Mouse (Mus musculus): ENCODE data around the gene Cul4a. TPM values are rescaled to one million over a fixed set of nuclear protein-coding genes. Genes with fewer than 3 reads are reported as not detected.

Gene Cul4a
- total and polyA plus RNA-seq, 3 experiments = 35.0 to 76.0 (median 68.5) TPM

DNA sequence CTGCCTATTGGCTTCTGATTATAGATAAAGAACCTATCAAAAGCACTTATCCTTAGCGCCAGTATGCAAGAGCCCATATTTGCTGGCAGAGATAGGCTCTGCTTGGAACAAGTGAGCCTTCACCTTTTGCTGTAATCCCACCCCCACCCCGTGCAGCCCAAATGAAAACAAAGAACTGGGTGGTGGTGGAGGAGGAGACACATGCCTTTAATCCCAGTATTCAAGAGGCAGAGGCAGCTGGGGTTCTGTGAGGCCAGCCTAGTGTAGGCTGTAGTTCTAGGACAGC lies 76.2 kb downstream of the Cul4a start:
- H3K4me3 ChIP-seq = no peak overlapping the region
- H3K36me3 ChIP-seq (ENCODE audit: control insufficient read depth, insufficient read depth, low read length) = no peaks in the 10 kb centered on the region
- intact Hi-C loops (cut with DNase I) = no loop called here
- H3K79me2 ChIP-seq (replicated peaks; ENCODE audit: control insufficient read depth, insufficient read depth, low read length) = no peaks in the 10 kb centered on the region
- 38% methylated on average over 2 of the region's 2 CpGs for WGBS
- H3K27ac ChIP-seq = no peak overlapping the region; the same call in 1 of the 2 replicates
- no peaks in the 10 kb centered on the region; the same call in 1 of the 2 replicates for H3K4me1 ChIP-seq (ENCODE audit: control insufficient read depth, insufficient read depth, low read length)
- no peaks in the 10 kb centered on the region for H3K27me3 ChIP-seq (ENCODE audit: control insufficient read depth, insufficient read depth, low read length)
- DNase-seq = no peak
- TF ChIP-seq EP300 (IDR thresholded peaks at IDR 0.05; ENCODE audit: insufficient read depth, low read depth, low read length) = no peak
- TF ChIP-seq CTCF (IDR thresholded peaks at IDR 0.05) = no peak
- no peak for TF ChIP-seq POLR2A (IDR thresholded peaks at IDR 0.05; ENCODE audit: insufficient read depth, low read depth, low read length)
- no peak overlapping the region for H3K9ac ChIP-seq (ENCODE audit: low read depth, low read length)

DNA sequence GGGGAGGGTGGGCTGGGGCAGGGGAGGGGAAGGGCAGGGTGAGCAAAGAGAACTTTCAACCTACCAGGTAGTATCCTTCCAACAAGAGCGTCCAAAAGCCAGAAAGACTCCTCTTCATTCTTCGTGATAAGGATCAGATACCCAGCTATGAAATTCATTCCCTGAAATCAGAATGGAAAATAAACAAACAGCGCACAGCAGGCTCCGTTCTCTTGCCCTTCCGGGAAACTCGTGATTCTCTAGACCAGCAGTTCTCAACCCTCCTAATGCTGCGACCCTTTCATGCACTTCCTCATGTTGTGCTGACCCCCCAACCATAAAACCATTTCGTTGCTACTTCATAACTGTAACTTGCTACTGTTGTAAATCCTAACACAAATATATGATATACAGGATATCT lies 81.4 kb downstream of the Cul4a start:
- no peak overlapping the region for H3K4me3 ChIP-seq
- TF ChIP-seq POLR2A (IDR thresholded peaks at IDR 0.05; ENCODE audit: insufficient read depth, low read depth, low read length) (no peak), CTCF (IDR thresholded peaks at IDR 0.05) (no peak), EP300 (IDR thresholded peaks at IDR 0.05; ENCODE audit: insufficient read depth, low read depth, low read length) (no peak)
- intact Hi-C loops (cut with DNase I) = no loop called here
- H3K79me2 ChIP-seq (replicated peaks; ENCODE audit: control insufficient read depth, insufficient read depth, low read length) = no peaks in the 10 kb centered on the region
- H3K4me1 ChIP-seq (ENCODE audit: control insufficient read depth, insufficient read depth, low read length) = no peaks in the 10 kb centered on the region
- no peak overlapping the region for H3K9ac ChIP-seq (ENCODE audit: low read depth, low read length)
- H3K27me3 ChIP-seq (ENCODE audit: control insufficient read depth, insufficient read depth, low read length) = no peaks in the 10 kb centered on the region
- H3K36me3 ChIP-seq (ENCODE audit: control insufficient read depth, insufficient read depth, low read length) = no peaks in the 10 kb centered on the region
- DNase-seq = no peak
- H3K27ac ChIP-seq = no peak overlapping the region
- 79% methylated on average over 8 of the region's 8 CpGs for WGBS

DNA sequence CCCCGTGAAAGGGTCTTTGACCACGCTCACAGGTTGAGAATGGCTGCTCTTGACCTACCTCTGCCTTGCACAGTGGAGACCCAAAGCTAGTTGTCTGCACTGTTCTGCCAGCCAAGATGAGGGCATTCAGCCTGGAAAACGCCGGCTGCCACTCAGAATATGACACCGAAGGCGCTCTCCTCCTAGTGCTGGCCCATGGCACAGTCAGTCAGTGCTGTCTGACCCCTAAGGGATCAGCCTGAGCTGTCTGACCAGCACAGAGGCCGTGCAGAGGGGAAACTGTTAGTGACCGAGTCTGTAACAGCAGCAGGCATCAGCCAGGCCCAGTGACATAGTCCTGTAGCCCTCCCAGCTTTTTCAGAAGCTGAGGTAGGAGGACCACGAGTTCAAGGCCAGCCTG lies 81.8 kb downstream of the Cul4a start:
- Histone ChIP-seq H3K36me3 (ENCODE audit: control insufficient read depth, insufficient read depth, low read length) (no peaks in the 10 kb centered on the region), H3K9ac (ENCODE audit: low read depth, low read length) (no peak overlapping the region), H3K79me2 (replicated peaks; ENCODE audit: control insufficient read depth, insufficient read depth, low read length) (no peaks in the 10 kb centered on the region), H3K27me3 (ENCODE audit: control insufficient read depth, insufficient read depth, low read length) (no peaks in the 10 kb centered on the region), H3K27ac (no peak overlapping the region), H3K4me1 (ENCODE audit: control insufficient read depth, insufficient read depth, low read length) (no peaks in the 10 kb centered on the region), H3K4me3 (no peak overlapping the region)
- DNase-seq = no peak
- no peak for TF ChIP-seq CTCF (IDR thresholded peaks at IDR 0.05)
- TF ChIP-seq EP300 (IDR thresholded peaks at IDR 0.05; ENCODE audit: insufficient read depth, low read depth, low read length) = no peak
- TF ChIP-seq POLR2A (IDR thresholded peaks at IDR 0.05; ENCODE audit: insufficient read depth, low read depth, low read length) = no peak
- intact Hi-C loops (cut with DNase I) = no loop called here
- WGBS = 78% methylated on average over 9 of the region's 9 CpGs

DNA sequence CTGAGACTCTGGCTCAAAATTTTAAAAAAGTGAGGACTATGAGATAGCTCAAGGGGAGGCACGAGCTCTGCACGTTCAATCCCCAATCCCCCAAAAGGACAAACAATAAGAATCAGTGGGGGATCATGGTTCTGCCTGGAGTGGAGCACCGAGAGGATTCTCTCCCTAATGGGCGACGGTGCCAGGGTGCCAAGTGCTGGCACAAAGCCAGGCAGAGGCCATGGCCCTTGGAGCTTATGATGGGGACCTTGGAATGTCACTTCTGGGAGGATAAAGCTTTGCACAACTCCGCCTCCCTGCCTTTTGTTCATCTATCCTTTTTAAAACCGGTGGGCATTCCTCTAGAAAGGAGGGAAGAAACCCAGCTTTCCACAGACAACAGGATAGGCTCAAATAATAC lies 82.2 kb downstream of the Cul4a start:
- Histone ChIP-seq H3K27me3 (ENCODE audit: control insufficient read depth, insufficient read depth, low read length) (no peaks in the 10 kb centered on the region), H3K9ac (ENCODE audit: low read depth, low read length) (no peak overlapping the region), H3K4me3 (no peak overlapping the region), H3K27ac (no peak overlapping the region), H3K36me3 (ENCODE audit: control insufficient read depth, insufficient read depth, low read length) (no peaks in the 10 kb centered on the region), H3K79me2 (replicated peaks; ENCODE audit: control insufficient read depth, insufficient read depth, low read length) (no peaks in the 10 kb centered on the region), H3K4me1 (ENCODE audit: control insufficient read depth, insufficient read depth, low read length) (no peaks in the 10 kb centered on the region)
- 75% methylated on average over 7 of the region's 7 CpGs for WGBS
- no peak for DNase-seq
- TF ChIP-seq EP300 (IDR thresholded peaks at IDR 0.05; ENCODE audit: insufficient read depth, low read depth, low read length) (no peak), POLR2A (IDR thresholded peaks at IDR 0.05; ENCODE audit: insufficient read depth, low read depth, low read length) (no peak), CTCF (IDR thresholded peaks at IDR 0.05) (no peak)
- intact Hi-C loops (cut with DNase I) = no loop called here

DNA sequence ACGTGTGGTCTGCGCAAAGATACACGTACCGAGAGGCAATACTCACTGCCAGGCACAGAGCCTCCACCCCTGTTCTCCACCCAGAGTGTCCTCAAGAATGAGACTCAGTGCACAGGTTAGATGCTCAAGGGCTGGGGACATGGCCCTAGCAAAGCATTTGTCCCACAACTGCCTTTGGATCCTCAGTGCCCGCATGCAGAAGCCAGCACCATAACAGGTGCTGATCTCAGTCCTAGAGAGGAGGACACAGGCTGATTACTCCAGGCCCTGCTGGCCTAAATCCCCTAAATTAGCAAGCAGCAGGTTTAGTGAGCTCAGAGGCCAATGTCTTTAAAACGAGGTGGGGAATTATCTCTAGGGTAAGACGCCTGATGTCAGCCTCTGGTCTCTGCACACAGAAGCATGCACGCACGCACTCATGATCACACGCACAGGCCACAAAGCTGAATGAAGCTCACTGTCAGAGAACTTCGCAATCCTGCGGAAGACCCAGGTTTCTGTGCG lies 82.7 kb downstream of the Cul4a start:
- H3K79me2 ChIP-seq (replicated peaks; ENCODE audit: control insufficient read depth, insufficient read depth, low read length) = no peaks in the 10 kb centered on the region
- intact Hi-C loops (cut with DNase I) = no loop called here
- DNase-seq = no peak
- no peak overlapping the region for H3K9ac ChIP-seq (ENCODE audit: low read depth, low read length)
- TF ChIP-seq CTCF (IDR thresholded peaks at IDR 0.05) (no peak), EP300 (IDR thresholded peaks at IDR 0.05; ENCODE audit: insufficient read depth, low read depth, low read length) (no peak), POLR2A (IDR thresholded peaks at IDR 0.05; ENCODE audit: insufficient read depth, low read depth, low read length) (no peak)
- H3K4me1 ChIP-seq (ENCODE audit: control insufficient read depth, insufficient read depth, low read length) = no peaks in the 10 kb centered on the region
- H3K27me3 ChIP-seq (ENCODE audit: control insufficient read depth, insufficient read depth, low read length) = no peaks in the 10 kb centered on the region
- H3K36me3 ChIP-seq (ENCODE audit: control insufficient read depth, insufficient read depth, low read length) = no peaks in the 10 kb centered on the region
- H3K4me3 ChIP-seq = no peak overlapping the region
- H3K27ac ChIP-seq = no peak overlapping the region
- 86% methylated on average over 13 of the region's 13 CpGs for WGBS

DNA sequence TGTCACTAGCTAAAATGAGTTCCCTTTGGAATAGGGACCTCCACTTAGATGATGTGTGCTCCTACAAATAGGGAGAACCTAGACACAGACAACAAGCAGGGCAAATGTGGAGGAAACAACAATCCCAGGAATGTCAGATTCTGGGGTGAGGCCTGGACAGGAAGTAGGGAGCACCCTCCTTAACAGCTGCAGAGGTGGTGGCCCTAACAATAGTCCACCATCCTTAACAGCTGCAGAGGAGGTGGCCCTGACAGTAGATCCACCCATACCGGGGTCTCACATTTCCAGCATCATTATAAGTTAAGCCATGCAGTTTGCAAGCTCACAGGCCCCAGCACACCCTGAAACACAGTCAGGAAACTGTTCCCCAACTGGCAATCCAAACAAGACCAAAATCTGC lies 83.4 kb downstream of the Cul4a start:
- intact Hi-C loops (cut with DNase I) = no loop called here
- Histone ChIP-seq H3K9ac (ENCODE audit: low read depth, low read length) (no peak overlapping the region), H3K4me3 (no peak overlapping the region), H3K27ac (no peak overlapping the region), H3K27me3 (ENCODE audit: control insufficient read depth, insufficient read depth, low read length) (no peaks in the 10 kb centered on the region), H3K4me1 (ENCODE audit: control insufficient read depth, insufficient read depth, low read length) (no peaks in the 10 kb centered on the region), H3K79me2 (replicated peaks; ENCODE audit: control insufficient read depth, insufficient read depth, low read length) (no peaks in the 10 kb centered on the region), H3K36me3 (ENCODE audit: control insufficient read depth, insufficient read depth, low read length) (no peaks in the 10 kb centered on the region)
- DNase-seq = no peak
- 81% methylated on average over 1 of the region's 1 CpGs for WGBS
- TF ChIP-seq CTCF (IDR thresholded peaks at IDR 0.05) = no peak
- TF ChIP-seq EP300 (IDR thresholded peaks at IDR 0.05; ENCODE audit: insufficient read depth, low read depth, low read length) = no peak
- TF ChIP-seq POLR2A (IDR thresholded peaks at IDR 0.05; ENCODE audit: insufficient read depth, low read depth, low read length) = no peak

All from heart, adult 2 months (tissue).